Mouse (Mus musculus): ENCODE measurements at regions not wholly inside any gene's neighbourhood (a gene's known extent, or its start where the extent isn't known, plus 50 kb on each side); places are given as distances from the start of the nearest gene placed in this dataset.

DNA sequence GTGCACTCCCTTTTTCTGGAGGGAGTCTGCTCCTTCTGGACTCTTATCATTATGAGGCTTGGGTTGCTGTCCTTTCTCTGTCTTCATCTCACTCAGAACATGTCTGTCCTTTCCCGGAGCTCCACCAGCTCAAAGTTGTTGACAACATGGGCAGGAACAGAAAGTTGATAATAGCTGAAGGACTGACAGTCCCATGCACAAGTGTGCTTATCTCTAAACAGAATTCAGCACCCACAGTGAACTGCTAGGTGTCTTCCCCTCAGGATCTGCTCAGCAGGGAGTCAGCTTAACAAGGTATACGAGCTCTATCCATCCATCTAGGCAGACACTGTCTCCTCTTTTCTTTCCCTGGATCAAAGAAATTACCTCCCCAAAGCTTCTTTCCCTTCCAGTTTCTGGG lies 89.2 kb upstream of the Rab11fip2 start:
- DNase-seq, result no peak

DNA sequence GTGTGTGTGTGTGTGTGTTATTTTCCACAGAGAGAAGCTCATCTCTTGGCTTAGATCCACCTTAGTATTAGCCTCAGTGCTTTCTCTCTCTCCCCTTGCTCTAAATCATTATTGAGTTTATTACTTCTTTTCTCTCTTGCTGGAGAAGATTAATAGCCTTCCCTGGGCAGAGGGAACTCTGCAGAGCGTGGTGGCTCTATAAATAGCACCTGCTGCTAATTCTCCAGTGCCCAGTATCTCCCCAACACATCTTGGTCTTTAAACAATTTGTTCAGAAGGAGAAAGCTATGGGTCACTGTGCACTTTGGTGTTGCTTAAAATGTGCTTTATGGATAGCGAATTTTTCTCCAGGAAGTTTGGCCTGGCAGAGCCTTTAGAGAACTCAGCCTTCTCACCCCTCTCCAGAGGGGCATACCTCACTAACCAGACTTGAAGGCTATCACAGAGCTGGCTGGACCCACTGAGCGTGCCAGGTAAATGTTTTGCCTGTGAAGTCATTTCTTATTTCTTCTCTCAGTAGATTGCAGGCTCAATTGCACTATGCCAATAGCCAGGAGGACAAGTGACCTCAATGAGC lies 86.8 kb upstream of the Rab11fip2 start:
- no peak for DNase-seq

DNA sequence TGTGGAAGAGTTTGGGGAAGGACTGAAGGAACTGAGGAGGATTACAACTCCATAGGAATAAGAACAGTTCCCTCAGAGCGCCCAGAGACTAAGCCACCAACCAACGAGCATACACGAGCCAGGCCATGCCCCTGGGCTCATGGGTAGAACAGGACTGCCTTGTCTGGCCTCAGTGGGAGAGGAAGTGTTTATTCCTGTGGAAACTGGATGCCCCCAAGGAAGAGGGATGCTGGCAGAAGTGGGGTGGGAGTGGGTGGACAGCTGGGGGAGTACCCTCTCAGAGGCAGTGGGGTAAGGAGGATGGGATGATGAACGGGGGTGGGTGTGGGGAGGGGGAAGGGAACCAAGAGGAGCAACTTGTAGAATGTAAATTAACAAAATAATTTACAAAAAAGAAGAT lies 86.3 kb upstream of the Rab11fip2 start:
- no peak for DNase-seq

DNA sequence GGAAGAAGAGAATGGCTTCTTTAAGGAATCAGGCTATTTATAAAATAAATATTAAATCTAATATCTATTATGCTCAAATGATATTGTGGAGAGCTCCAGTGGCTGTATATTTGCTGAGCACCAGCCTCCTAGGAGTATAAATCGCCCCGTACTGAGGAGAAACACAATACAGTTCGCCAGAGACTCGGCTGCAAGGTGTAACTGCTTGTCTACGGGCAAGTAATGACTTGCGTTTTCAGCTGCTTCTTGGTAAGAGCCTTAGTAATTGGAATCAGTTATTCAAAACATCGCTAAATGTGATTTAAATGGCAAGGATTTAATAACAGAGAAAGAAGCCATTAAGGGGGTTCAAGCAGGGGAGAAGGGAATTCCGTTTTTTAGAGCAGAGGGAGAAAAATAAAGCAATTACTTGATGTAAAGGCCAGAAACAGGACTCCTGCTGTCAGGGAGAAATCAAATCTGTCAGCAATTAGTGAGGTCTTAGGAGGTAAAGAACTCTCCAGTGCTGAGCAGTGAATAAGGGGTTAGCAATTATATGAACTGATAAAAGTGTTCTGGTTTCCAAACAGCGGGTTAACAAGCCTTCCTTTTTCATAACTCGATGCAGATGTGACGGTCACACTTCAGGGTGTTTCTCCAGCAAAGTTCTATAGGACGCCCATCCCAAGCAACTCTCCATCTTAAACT lies 72.3 kb upstream of the Rab11fip2 start:
- DNase-seq, result no peak

DNA sequence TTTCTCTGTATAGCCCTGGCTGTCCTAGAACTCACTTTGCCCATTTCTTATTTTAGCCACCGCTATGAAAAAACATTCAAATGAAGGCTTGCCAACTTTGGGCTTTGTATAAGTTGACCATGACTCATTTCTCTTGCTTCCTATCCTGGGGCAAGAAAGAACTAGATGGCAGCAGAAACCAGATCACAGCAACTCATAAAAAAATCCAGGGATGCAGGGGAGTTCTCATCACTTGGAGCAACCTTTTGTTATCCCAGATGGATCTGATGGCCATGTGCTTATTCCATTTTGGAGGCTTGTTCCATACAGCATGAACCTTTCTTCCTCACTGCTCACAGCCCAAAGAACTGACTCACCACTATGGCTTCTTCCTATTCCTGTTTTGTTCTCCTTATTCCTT lies 52.1 kb upstream of the Rab11fip2 start:
- DNase-seq, result no peak
